Mouse (Mus musculus): ENCODE measurements around the gene Rtp3. TPM values are rescaled to one million over a fixed set of nuclear protein-coding genes. Genes with fewer than 3 reads are reported as not detected.

Rtp3 gene
- polyA plus RNA-seq, 1 experiment from 2014 or later, result not detected

DNA sequence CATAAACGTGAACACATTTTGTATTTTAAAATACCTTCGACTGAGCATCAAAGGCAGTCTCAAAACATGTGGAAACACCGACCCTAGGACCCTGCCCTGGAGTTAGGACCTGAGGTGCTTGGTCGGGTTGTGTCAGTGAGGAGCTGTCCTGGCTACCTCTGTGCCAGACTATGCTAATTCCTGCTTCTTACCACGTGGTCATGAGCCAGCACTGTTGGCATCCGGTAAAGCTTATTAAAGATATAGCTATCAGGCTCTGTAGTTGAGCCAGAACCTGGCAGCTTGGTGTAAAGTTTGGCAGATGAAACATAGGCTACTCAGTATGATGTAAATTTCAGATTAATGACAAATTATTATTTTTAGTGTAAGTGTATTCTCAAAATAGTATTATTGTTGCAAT is 38.0 kb downstream of the Rtp3 start:
- Histone ChIP-seq H3K9ac (no peak overlapping the region), H3K36me3 (no peaks in the 10 kb centered on the region), H3K4me2 (replicated peaks) (no peak overlapping the region), H3K4me3 (no peak overlapping the region), H3K27me3 (peaks cover 38% of the 10 kb centered on the region), H3K27ac (no peak overlapping the region), H3K9me3 (no peaks in the 10 kb centered on the region), H3K4me1 (peaks cover under 1% of the 10 kb centered on the region; the same call in 1 of the 2 replicates)
- ATAC-seq (ENCODE audit: insufficient number of reproducible peaks, insufficient read depth, low FRiP score, low TSS enrichment), result no peak
- WGBS, result 61% methylated on average over 6 of the region's 6 CpGs

DNA sequence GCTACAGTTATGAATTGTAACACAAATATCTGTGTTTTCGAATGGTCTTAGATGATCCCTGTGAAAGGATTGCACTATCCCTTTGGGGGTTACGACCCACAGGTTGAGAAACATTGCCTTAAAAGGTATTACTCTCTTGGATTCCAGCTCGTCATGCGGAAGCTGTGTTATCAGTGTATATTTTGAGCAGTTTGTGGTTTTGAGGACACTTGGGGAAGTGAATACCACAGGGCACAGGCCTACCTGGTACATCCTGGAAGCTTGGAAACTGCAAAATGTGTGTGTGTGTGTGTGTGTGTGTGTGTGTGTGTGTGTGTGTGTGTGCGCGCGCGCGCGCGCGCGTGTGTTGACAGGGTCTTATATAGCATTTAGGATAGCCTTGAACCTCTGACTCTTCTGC is 38.5 kb downstream of the Rtp3 start:
- Histone ChIP-seq H3K9me3 (no peaks in the 10 kb centered on the region), H3K4me3 (no peak overlapping the region), H3K27ac (no peak overlapping the region), H3K27me3 (peaks cover 44% of the 10 kb centered on the region), H3K9ac (no peak overlapping the region), H3K4me1 (peaks cover 3% of the 10 kb centered on the region), H3K36me3 (no peaks in the 10 kb centered on the region), H3K4me2 (replicated peaks) (no peak overlapping the region)
- no peak for ATAC-seq (ENCODE audit: insufficient number of reproducible peaks, insufficient read depth, low FRiP score, low TSS enrichment)
- 96% methylated on average over 13 of the region's 13 CpGs for WGBS

DNA sequence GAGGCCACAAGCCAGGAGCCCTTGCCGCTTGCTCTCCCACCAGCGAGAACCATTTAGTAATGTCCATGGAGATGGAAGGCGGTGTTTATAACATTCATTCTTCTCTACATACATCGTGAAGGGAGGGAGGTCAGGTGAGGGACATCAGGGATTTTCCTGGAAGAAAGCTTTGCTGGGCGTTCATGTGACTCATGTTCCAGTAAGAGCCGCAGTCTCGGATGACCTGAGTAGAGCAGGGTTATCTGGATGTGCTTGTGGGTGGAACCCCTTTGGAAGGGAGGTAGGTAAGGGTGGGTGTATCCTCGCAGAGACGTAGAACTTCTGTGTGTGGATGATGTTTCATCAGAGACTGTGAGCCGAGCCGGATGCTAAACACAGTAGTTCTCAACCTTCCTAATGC is 39.0 kb downstream of the Rtp3 start, which contains the start of gene Lrrc2:
TSS of gene Lrrc2 (plus strand) at position 149 of the 400 bp plus-strand sequence.
- no peak within 1 kb of the TSS for H3K27ac ChIP-seq
- H3K36me3 ChIP-seq, result no peaks in the 10 kb centered on the region
- H3K4me2 ChIP-seq (replicated peaks), result no peak within 1 kb of the TSS
- H3K27me3 ChIP-seq, result peaks cover 48% of the 10 kb centered on the region
- H3K4me3 ChIP-seq, result no peak within 1 kb of the TSS
- no peaks in the 10 kb centered on the region for H3K9me3 ChIP-seq
- WGBS, result 85% methylated on average over 11 of the region's 11 CpGs
- H3K4me1 ChIP-seq, result peaks cover 7% of the 10 kb centered on the region
- no peak within 1 kb of the TSS for H3K9ac ChIP-seq
- no peak for ATAC-seq (ENCODE audit: insufficient number of reproducible peaks, insufficient read depth, low FRiP score, low TSS enrichment)

DNA sequence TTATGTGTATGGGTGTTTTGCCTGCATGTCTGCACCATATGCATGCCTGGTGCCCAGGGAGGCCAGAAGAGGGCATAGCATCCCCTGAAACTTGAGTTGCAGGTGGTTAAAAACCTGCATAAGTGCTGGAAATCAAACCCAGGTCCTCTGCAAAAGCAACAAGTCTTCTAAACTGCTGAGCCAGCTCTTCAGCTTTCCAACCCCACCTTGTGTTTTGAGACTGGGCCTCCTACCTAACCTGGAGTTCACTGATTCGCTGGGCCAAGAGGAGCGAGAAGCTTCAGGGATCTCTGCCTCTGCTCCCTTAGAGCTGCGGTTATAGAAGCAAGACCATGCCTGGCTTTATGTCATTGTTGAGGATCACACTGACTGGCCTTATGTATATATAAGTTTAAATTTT is 40.3 kb downstream of the Rtp3 start:
- no peaks in the 10 kb centered on the region for H3K36me3 ChIP-seq
- 89% methylated on average over 3 of the region's 3 CpGs for WGBS
- H3K9me3 ChIP-seq, result no peaks in the 10 kb centered on the region
- H3K27ac ChIP-seq, result no peak overlapping the region
- H3K27me3 ChIP-seq, result peaks cover 52% of the 10 kb centered on the region
- no peak overlapping the region for H3K4me2 ChIP-seq (replicated peaks)
- no peak overlapping the region for H3K4me3 ChIP-seq
- H3K9ac ChIP-seq, result no peak overlapping the region
- no peak for ATAC-seq (ENCODE audit: insufficient number of reproducible peaks, insufficient read depth, low FRiP score, low TSS enrichment)
- peaks cover 9% of the 10 kb centered on the region for H3K4me1 ChIP-seq

DNA sequence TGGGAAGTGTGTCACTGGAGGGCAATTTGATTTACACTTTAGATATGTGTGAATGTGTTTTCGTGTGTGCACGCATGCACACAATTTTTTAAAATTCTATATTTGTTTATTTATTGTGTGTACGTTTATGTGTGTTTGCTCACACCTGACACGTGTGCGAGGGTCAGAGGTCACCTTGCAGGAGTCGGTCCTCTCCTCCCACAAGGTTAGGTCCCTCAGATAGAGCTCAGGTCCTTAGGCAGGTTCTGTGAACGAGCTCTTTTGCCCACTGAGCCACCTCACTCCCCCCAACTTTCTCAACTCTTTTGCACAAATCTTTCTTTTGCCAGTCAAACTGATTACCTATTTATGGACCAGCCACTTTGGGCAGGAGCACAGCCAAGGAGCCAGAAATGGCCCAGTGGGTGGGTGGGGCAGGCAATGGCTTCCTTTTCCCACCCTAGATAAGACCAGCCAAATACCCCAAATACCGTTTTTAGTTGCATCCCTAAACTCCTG is 41.5 kb downstream of the Rtp3 start:
- Histone ChIP-seq H3K4me3 (no peak overlapping the region), H3K4me1 (peaks cover 9% of the 10 kb centered on the region), H3K27me3 (peaks cover 56% of the 10 kb centered on the region), H3K9me3 (no peaks in the 10 kb centered on the region), H3K27ac (no peak overlapping the region), H3K36me3 (no peaks in the 10 kb centered on the region), H3K4me2 (replicated peaks) (no peak overlapping the region), H3K9ac (no peak overlapping the region)
- ATAC-seq (ENCODE audit: insufficient number of reproducible peaks, insufficient read depth, low FRiP score, low TSS enrichment), result no peak
- WGBS, result 59% methylated on average over 8 of the region's 8 CpGs

DNA sequence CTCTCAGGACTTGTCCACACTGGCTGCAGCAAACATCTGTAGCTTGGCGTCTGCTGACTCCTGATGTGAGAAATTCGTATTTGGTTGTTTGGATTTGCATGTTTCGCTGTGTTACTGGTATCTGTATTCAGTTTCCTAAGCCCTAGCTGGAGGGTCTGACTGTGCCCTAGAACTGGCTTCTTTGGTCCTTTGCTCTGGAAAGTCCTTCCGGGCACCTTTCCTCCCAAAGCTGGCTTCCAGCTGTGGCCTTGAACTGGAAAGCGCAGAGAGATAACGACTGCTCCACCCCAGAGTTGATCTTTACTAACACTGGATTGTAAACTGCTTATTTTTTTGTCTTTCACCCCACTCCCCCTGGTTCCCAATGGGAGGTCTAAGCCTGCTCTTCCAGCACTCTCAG is 42.5 kb downstream of the Rtp3 start:
- Histone ChIP-seq H3K36me3 (no peaks in the 10 kb centered on the region), H3K4me1 (peaks cover 9% of the 10 kb centered on the region), H3K27ac (no peak overlapping the region), H3K4me3 (no peak overlapping the region), H3K9me3 (no peaks in the 10 kb centered on the region), H3K4me2 (replicated peaks) (no peak overlapping the region), H3K9ac (no peak overlapping the region), H3K27me3 (peaks cover 55% of the 10 kb centered on the region)
- no peak for ATAC-seq (ENCODE audit: insufficient number of reproducible peaks, insufficient read depth, low FRiP score, low TSS enrichment)
- 33% methylated on average over 6 of the region's 6 CpGs for WGBS

DNA sequence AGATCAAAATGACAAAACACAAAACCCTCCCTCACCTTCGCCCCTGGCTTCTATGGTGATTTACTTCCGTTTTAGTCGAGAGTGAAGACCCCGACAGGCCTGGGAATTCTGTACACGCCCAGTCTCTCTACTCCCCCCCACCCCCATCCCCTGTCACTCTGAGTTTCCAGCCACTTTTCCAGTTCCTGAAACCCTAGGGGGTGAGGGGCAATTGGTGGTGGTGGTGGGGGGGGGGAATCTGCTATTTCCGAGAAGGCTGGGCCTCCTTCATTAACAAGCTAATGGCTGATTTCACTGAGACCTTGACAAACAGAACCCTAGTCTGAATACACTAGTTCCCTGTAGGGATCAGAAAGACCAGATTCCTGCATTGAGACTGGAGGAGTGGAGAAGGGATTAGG is 43.1 kb downstream of the Rtp3 start:
- no peak for ATAC-seq (ENCODE audit: insufficient number of reproducible peaks, insufficient read depth, low FRiP score, low TSS enrichment)
- Histone ChIP-seq H3K27me3 (peaks cover 49% of the 10 kb centered on the region), H3K9me3 (no peaks in the 10 kb centered on the region), H3K36me3 (no peaks in the 10 kb centered on the region), H3K4me3 (no peak overlapping the region), H3K4me2 (replicated peaks) (no peak overlapping the region), H3K4me1 (peaks cover 9% of the 10 kb centered on the region), H3K9ac (no peak overlapping the region), H3K27ac (no peak overlapping the region)
- 4% methylated on average over 6 of the region's 6 CpGs for WGBS

DNA sequence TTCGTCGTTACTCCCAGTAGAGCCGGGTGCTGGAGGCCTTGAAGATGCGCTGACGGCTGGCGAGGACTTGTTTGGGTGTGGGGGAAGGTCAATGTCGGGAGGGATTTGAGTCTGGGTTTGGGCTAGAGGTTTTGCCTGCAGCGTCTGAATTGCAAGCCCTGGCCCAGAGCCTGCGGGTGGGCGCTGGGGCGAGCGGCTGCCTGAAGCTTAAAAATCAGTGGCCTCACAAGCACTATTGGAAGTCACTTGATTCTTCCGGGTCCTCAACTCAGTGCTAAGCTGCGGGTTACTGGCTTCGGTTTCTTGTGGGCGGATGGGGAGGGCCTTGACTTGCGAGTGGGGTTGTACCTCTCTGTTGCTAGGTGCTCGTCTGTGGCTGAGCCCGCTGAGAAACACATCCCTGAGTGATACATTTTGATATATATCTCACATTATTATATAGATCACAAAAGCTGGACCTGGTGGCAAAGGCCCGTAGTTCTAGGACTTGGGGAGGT is 43.8 kb downstream of the Rtp3 start:
- WGBS, result 8% methylated on average over 20 of the region's 20 CpGs
- no peaks in the 10 kb centered on the region for H3K36me3 ChIP-seq
- H3K4me1 ChIP-seq, result peaks cover 9% of the 10 kb centered on the region
- no peak overlapping the region for H3K27ac ChIP-seq
- H3K27me3 ChIP-seq, result peaks cover 43% of the 10 kb centered on the region
- no peak for ATAC-seq (ENCODE audit: insufficient number of reproducible peaks, insufficient read depth, low FRiP score, low TSS enrichment)
- H3K9ac ChIP-seq, result no peak overlapping the region
- peak overlapping the region; percentile 23; the same call in 1 of the 2 replicates for H3K4me2 ChIP-seq (replicated peaks)
- H3K9me3 ChIP-seq, result no peaks in the 10 kb centered on the region
- H3K4me3 ChIP-seq, result no peak overlapping the region

DNA sequence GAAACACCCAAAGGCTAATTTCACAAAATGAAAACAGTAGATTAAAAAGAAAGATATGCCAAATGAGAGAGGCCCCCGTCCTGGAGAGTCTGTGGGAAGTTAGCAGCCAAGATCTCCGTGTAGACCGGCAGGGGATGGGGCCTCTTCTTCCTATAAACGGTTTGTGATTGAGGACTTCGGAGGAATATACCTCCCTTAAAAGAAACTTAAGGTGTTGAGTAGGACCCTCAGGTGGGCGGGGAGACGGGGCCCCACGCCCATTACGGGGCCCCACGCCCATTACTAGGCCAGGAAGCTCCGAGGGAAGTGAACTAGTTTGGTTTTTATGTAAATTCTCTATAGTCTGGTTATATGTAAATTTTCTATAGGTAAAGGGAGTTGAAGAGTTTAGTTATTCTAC is 44.5 kb downstream of the Rtp3 start, which contains the start of gene Tdgf1:
TSS of gene Tdgf1 (minus strand) at position 233 of the 400 bp plus-strand sequence.
- Histone ChIP-seq H3K4me1 (peaks cover 9% of the 10 kb centered on the region), H3K9me3 (no peaks in the 10 kb centered on the region), H3K36me3 (no peaks in the 10 kb centered on the region), H3K27me3 (peaks cover 43% of the 10 kb centered on the region), H3K27ac (no peak within 1 kb of the TSS), H3K4me3 (no peak within 1 kb of the TSS), H3K9ac (no peak within 1 kb of the TSS), H3K4me2 (replicated peaks) (peak within 1 kb of the TSS; percentile 23; the same call in 1 of the 2 replicates)
- no peak for ATAC-seq (ENCODE audit: insufficient number of reproducible peaks, insufficient read depth, low FRiP score, low TSS enrichment)
- WGBS, result 9% methylated on average over 11 of the region's 11 CpGs

DNA sequence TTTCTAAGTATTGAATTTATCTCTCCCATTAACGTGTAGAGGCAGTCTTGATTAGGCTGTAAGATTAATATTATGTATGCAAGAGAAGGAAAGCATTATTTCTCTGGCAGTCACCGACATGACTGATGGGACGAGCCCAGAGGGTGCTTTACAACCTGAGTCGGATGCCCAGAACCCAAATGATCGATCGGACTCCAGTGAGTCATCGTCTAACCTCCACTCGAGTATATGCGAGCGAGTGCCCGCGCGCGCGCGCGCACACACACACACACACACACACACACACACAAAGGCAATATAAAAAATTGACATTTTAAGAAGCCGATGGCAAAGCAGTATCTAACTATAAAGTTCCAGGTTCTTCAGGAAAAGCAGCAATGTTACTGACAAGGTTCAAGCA is 45.0 kb downstream of the Rtp3 start:
- H3K27me3 ChIP-seq, result peaks cover 43% of the 10 kb centered on the region

DNA sequence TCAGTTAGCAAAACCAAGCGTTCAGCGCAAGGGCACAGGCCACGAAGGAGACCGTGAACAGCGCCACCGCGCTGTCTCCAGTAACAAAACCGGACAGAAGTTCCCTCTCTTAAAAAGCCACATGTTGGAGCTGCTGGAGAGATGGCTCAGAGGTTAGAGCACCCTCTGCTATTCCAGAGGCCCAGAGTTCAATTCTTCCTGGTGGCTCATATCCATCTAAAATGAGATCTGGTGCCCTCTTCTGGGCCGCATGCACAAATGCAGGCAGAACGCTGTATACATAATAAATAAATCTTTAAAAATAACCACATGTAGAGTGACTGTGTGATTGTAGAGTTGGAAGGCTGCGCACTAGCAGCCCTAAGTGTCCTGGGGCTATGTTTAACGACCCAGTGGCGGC is 46.1 kb downstream of the Rtp3 start:
- H3K27me3 ChIP-seq, result peaks cover 43% of the 10 kb centered on the region
- no peak overlapping the region for H3K27ac ChIP-seq
- H3K4me2 ChIP-seq (replicated peaks), result no peak overlapping the region
- H3K4me3 ChIP-seq, result no peak overlapping the region
- H3K36me3 ChIP-seq, result no peaks in the 10 kb centered on the region
- H3K9me3 ChIP-seq, result no peaks in the 10 kb centered on the region
- ATAC-seq (ENCODE audit: insufficient number of reproducible peaks, insufficient read depth, low FRiP score, low TSS enrichment), result no peak
- peaks cover 9% of the 10 kb centered on the region for H3K4me1 ChIP-seq
- 29% methylated on average over 13 of the region's 13 CpGs for WGBS
- H3K9ac ChIP-seq, result no peak overlapping the region

More for the DNA sequence above, 45.0 kb downstream of the Rtp3 start:
- no peak for ATAC-seq (ENCODE audit: insufficient number of reproducible peaks, insufficient read depth, low FRiP score, low TSS enrichment)
- no peaks in the 10 kb centered on the region for H3K36me3 ChIP-seq
- no peak overlapping the region for H3K4me3 ChIP-seq
- no peak overlapping the region for H3K9ac ChIP-seq
- 18% methylated on average over 18 of the region's 18 CpGs for WGBS
- no peak overlapping the region for H3K27ac ChIP-seq
- H3K4me1 ChIP-seq, result peaks cover 9% of the 10 kb centered on the region
- H3K4me2 ChIP-seq (replicated peaks), result no peak overlapping the region
- H3K9me3 ChIP-seq, result no peaks in the 10 kb centered on the region

DNA sequence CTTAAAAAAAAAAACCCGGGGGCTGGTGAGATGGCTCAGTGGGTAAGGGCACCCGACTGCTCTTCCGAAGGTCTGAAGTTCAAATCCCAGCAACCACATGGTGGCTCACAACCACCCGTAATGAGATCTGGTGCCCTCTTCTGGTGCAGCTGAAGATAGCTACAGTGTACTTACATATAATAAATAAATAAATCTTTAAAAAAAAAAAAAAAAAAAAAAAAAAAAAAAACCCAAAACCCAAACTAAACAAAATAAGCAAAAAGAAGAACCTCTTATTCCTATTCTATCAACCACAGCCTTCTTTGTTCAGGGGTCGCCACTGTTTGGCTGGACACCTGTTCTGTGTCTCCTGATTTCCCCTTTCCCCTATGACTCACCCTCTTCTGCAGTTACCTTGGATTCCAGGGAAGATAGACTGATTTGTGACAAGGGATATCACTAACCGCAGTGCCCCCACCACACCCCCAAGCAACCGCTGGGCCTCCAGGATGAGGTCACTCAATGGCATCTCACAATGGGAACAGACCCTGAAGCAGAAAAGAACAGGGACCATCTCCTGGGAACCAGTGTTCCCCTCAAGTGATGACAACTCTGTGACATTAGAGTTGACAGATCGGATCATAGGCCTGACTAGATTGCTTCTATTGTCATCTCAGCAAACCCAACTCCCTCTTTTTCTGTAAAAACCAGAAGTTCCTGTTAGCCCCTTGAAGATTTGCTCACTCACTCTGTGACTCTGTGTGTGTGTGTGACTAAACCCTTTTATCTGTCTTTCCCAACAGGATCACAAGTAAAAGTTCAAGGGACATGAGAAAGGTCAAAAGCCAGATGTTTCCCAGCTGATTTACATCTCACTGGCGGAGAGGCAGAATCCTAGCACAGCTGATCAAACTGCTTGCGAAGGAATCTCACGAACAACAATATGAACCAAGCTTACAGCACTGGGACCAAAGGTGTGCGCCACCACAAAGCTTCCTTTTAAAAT is 52.6 kb downstream of the Rtp3 start:
- no peaks in the 10 kb centered on the region for H3K4me1 ChIP-seq
- no peak overlapping the region for H3K4me3 ChIP-seq
- 62% methylated on average over 12 of the region's 12 CpGs for WGBS
- no peaks in the 10 kb centered on the region for H3K9me3 ChIP-seq
- H3K27ac ChIP-seq, result no peak overlapping the region
- H3K9ac ChIP-seq, result no peak overlapping the region
- no peak for ATAC-seq (ENCODE audit: insufficient number of reproducible peaks, insufficient read depth, low FRiP score, low TSS enrichment)
- H3K36me3 ChIP-seq, result no peaks in the 10 kb centered on the region
- no peaks in the 10 kb centered on the region for H3K27me3 ChIP-seq
- no peak overlapping the region for H3K4me2 ChIP-seq (replicated peaks)

Data from embryonic facial prominence, embryonic 12.5 days (tissue).